Mouse (Mus musculus): Measurements from ENCODE around the gene Zbtb7a. TPM values are rescaled to one million over a fixed set of nuclear protein-coding genes. Genes with fewer than 3 reads are reported as not detected.

The Zbtb7a gene
- polyA plus RNA-seq, 1 experiment from 2014 or later: 94.1 TPM

- H3K4me1 ChIP-seq (replicated peaks; ENCODE audit: control insufficient read depth, insufficient read depth): peaks cover 2% of the 10 kb centered on the region; the same call in 1 of the 2 replicates
- ATAC-seq (ENCODE audit: low FRiP score, low TSS enrichment) (peak; percentile 37; the same call in 1 of the 2 replicates), DNase-seq (ENCODE audit: low spot score) (peak; percentile 69)
- H3K9ac ChIP-seq (ENCODE audit: low read length): peak overlapping the region; percentile 61
- TF ChIP-seq EP300 (optimal IDR thresholded peaks at IDR 0.05): no peak
- peak overlapping the region; percentile 46 for H3K4me2 ChIP-seq (replicated peaks; ENCODE audit: low read depth)
- 12% methylated on average over 37 of the region's 37 CpGs for WGBS
- peak overlapping the region; percentile 24 for H3K4me3 ChIP-seq (ENCODE audit: low read depth, low read length)
- H3K36me3 ChIP-seq (ENCODE audit: control insufficient read depth, insufficient read depth, low read length): peaks cover 4% of the 10 kb centered on the region; the same call in 1 of the 2 replicates
- H3K9me3 ChIP-seq (ENCODE audit: control insufficient read depth, low read length): no peaks in the 10 kb centered on the region
- no peaks in the 10 kb centered on the region for H3K27me3 ChIP-seq (ENCODE audit: control insufficient read depth, insufficient read depth, low read length)
- H3K27ac ChIP-seq (replicated peaks): peak overlapping the region; percentile 93
Observed at GRCm38 (mm10) chr10:81193991-81194774, 59.2 kb downstream of the Zbtb7a start.

GRCm38 (mm10) chr10:81195300-81195699 is 60.3 kb downstream of the Zbtb7a start:
- Histone ChIP-seq H3K27ac (replicated peaks) (peak overlapping the region; percentile 93), H3K36me3 (ENCODE audit: control insufficient read depth, insufficient read depth, low read length) (no peaks in the 10 kb centered on the region), H3K9me3 (ENCODE audit: control insufficient read depth, low read length) (no peaks in the 10 kb centered on the region), H3K4me1 (replicated peaks; ENCODE audit: control insufficient read depth, insufficient read depth) (peaks cover 2% of the 10 kb centered on the region; the same call in 1 of the 2 replicates), H3K4me3 (ENCODE audit: low read depth, low read length) (peak overlapping the region; percentile 24), H3K9ac (ENCODE audit: low read length) (peak overlapping the region; percentile 61), H3K27me3 (ENCODE audit: control insufficient read depth, insufficient read depth, low read length) (no peaks in the 10 kb centered on the region), H3K4me2 (replicated peaks; ENCODE audit: low read depth) (peak overlapping the region; percentile 46)
- ATAC-seq (ENCODE audit: low FRiP score, low TSS enrichment) (peak; percentile 13; the same call in 1 of the 2 replicates), DNase-seq (ENCODE audit: low spot score) (no peak)
- WGBS: 65% methylated on average over 4 of the region's 4 CpGs
- no peak for TF ChIP-seq CTCF (IDR thresholded peaks at IDR 0.05; ENCODE audit: low read depth)
- no peak for TF ChIP-seq EP300 (optimal IDR thresholded peaks at IDR 0.05)

- H3K4me3 ChIP-seq (ENCODE audit: low read depth, low read length): no peak overlapping the region
- no peaks in the 10 kb centered on the region for H3K27me3 ChIP-seq (ENCODE audit: control insufficient read depth, insufficient read depth, low read length)
- 60% methylated on average over 11 of the region's 11 CpGs for WGBS
- H3K4me2 ChIP-seq (replicated peaks; ENCODE audit: low read depth): no peak overlapping the region
- DNase-seq (ENCODE audit: low spot score) (no peak), ATAC-seq (ENCODE audit: low FRiP score, low TSS enrichment) (no peak)
- H3K27ac ChIP-seq (replicated peaks): peak overlapping the region; percentile 93
- peaks cover 2% of the 10 kb centered on the region; the same call in 1 of the 2 replicates for H3K4me1 ChIP-seq (replicated peaks; ENCODE audit: control insufficient read depth, insufficient read depth)
- no peaks in the 10 kb centered on the region for H3K36me3 ChIP-seq (ENCODE audit: control insufficient read depth, insufficient read depth, low read length)
- no peak overlapping the region for H3K9ac ChIP-seq (ENCODE audit: low read length)
- no peaks in the 10 kb centered on the region for H3K9me3 ChIP-seq (ENCODE audit: control insufficient read depth, low read length)
- TF ChIP-seq EP300 (optimal IDR thresholded peaks at IDR 0.05) (no peak), CTCF (IDR thresholded peaks at IDR 0.05; ENCODE audit: low read depth) (no peak)
Observed at GRCm38 (mm10) chr10:81196470-81197065, 61.5 kb downstream of the Zbtb7a start.

GRCm38 (mm10) chr10:81197305-81197704 is 62.3 kb downstream of the Zbtb7a start:
- H3K4me1 ChIP-seq (replicated peaks; ENCODE audit: control insufficient read depth, insufficient read depth): 0 out of 2 replicates have a peak, but pooled peaks cover 2% of the 10 kb centered on the region
- ATAC-seq (ENCODE audit: low FRiP score, low TSS enrichment) (no peak), DNase-seq (ENCODE audit: low spot score) (no peak)
- no peak overlapping the region for H3K27ac ChIP-seq (replicated peaks)
- no peak overlapping the region for H3K4me2 ChIP-seq (replicated peaks; ENCODE audit: low read depth)
- no peaks in the 10 kb centered on the region for H3K27me3 ChIP-seq (ENCODE audit: control insufficient read depth, insufficient read depth, low read length)
- no peak overlapping the region for H3K9ac ChIP-seq (ENCODE audit: low read length)
- WGBS: 48% methylated on average over 6 of the region's 6 CpGs
- TF ChIP-seq EP300 (optimal IDR thresholded peaks at IDR 0.05) (no peak), CTCF (IDR thresholded peaks at IDR 0.05; ENCODE audit: low read depth) (no peak)
- H3K36me3 ChIP-seq (ENCODE audit: control insufficient read depth, insufficient read depth, low read length): no peaks in the 10 kb centered on the region
- no peaks in the 10 kb centered on the region for H3K9me3 ChIP-seq (ENCODE audit: control insufficient read depth, low read length)
- no peak overlapping the region for H3K4me3 ChIP-seq (ENCODE audit: low read depth, low read length)

- H3K9ac ChIP-seq (ENCODE audit: low read length): no peak overlapping the region
- no peaks in the 10 kb centered on the region for H3K36me3 ChIP-seq (ENCODE audit: control insufficient read depth, insufficient read depth, low read length)
- WGBS: 3% methylated on average over 9 of the region's 9 CpGs
- peak; percentile 70 for DNase-seq (ENCODE audit: low spot score)
- no peaks in the 10 kb centered on the region for H3K9me3 ChIP-seq (ENCODE audit: control insufficient read depth, low read length)
- H3K4me1 ChIP-seq (replicated peaks; ENCODE audit: control insufficient read depth, insufficient read depth): no peaks in the 10 kb centered on the region
- H3K27me3 ChIP-seq (ENCODE audit: control insufficient read depth, insufficient read depth, low read length): no peaks in the 10 kb centered on the region
- H3K4me3 ChIP-seq (ENCODE audit: low read depth, low read length): no peak overlapping the region
- TF ChIP-seq CTCF (IDR thresholded peaks at IDR 0.05; ENCODE audit: low read depth) (peak; percentile 90), EP300 (optimal IDR thresholded peaks at IDR 0.05) (no peak)
- H3K27ac ChIP-seq (replicated peaks): no peak overlapping the region
- ATAC-seq (ENCODE audit: low FRiP score, low TSS enrichment): no peak
- no peak overlapping the region for H3K4me2 ChIP-seq (replicated peaks; ENCODE audit: low read depth)
Observed at GRCm38 (mm10) chr10:81198230-81198629, 63.2 kb downstream of the Zbtb7a start.

- DNase-seq (ENCODE audit: low spot score) (no peak), ATAC-seq (ENCODE audit: low FRiP score, low TSS enrichment) (no peak)
- Histone ChIP-seq H3K36me3 (ENCODE audit: control insufficient read depth, insufficient read depth, low read length) (no peaks in the 10 kb centered on the region), H3K4me3 (ENCODE audit: low read depth, low read length) (no peak overlapping the region), H3K9ac (ENCODE audit: low read length) (no peak overlapping the region), H3K27me3 (ENCODE audit: control insufficient read depth, insufficient read depth, low read length) (no peaks in the 10 kb centered on the region), H3K4me1 (replicated peaks; ENCODE audit: control insufficient read depth, insufficient read depth) (no peaks in the 10 kb centered on the region), H3K27ac (replicated peaks) (no peak overlapping the region), H3K4me2 (replicated peaks; ENCODE audit: low read depth) (no peak overlapping the region), H3K9me3 (ENCODE audit: control insufficient read depth, low read length) (no peaks in the 10 kb centered on the region)
- WGBS: 86% methylated on average over 6 of the region's 6 CpGs
- TF ChIP-seq EP300 (optimal IDR thresholded peaks at IDR 0.05) (no peak), CTCF (IDR thresholded peaks at IDR 0.05; ENCODE audit: low read depth) (0 out of 2 replicates have a peak, but pooled peaks have one; percentile 4)
Observed at GRCm38 (mm10) chr10:81198990-81199389, 64.0 kb downstream of the Zbtb7a start.
